Mouse (Mus musculus) MN1 (cell line): ENCODE data around the gene Cdc25b.
A peak's percentile ranks its signal among the peaks of the same experiment; 100 is the strongest.

Experiments used
- DNase-seq: peaks from one replicate; pipeline ENCODE4 v3.0.0-alpha.2; 2016; ENCODE audit warnings: low spot score

Cdc25b gene

DNA sequence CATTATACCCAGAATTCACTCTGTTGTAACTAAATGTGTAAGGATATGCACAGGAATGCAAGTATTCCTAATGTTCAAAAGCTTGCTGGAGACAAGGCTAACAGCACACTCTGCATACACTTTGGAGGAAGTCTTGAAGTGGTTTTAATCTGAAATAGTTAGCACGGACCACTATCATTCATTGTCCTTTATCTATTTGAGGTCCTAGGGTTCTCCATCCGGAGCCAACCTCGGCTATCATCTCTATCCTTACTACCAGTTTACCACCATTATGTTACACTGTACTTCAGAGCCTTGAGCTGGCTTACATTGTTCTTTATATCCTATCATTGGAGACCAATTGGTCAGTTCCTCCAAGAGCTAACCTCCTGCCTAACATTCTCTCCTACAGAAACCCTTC, 40.5 kb downstream of the Cdc25b start:
- DNase-seq: no peak

DNA sequence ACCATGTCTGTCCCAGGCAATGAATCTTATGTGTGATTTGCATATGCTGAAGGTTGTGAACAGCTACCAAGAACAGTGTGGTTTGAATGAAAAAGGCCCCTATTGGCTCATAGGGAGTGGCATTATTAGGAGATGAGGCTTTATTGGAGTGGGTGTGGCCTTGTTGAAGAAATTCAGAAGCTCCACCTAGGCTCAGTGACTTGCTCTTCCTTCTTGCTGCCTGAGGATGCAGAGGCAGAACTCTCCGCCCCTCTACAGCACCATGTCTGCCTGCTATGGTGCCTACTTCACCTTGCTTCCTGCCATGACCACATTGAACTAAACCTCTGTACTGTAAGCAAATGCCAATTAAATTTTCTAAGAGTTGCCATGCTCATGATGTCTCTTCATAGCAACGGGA, 45.8 kb downstream of the Cdc25b start:
- DNase-seq: peak; percentile 45

DNA sequence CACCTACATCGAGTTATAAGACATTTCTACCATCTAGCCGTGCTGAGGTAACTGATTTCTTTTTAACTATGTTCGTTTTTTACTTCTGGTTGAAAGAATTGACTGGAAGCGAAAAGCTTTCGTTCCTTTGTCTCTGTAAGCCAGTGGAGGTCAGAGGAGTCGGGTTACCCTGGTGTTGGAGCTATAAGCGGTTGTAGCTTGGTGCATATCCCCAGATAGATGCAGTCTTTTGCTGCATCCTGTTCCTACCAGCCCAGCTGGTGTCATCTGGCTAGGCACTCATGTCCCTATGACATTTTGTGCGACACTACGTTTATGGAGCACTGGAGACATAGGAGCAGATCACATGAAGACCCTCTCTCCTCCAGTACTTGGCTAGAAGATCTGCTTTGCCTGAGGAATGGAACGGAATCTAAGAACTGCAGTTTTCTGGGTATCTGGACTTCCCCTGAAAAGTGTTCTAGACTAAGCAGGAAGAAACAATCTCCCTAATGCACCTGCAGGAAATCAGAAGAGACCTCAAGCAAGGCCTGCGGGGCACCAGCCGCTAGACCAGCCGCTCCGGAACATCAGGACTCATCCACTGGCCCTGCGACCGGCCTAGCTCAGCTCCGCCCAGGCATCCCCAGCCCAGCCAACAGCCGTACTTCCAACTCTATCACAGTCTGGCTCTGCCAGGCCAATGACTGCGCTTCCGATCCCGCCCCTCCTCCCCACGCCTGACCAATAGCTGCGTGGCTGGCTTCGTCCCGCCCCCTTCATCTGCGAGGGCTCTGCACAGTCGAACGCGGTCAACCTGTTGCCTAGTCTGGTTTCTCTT, 46.8 kb downstream of the Cdc25b start, which contains the start of gene Mavs:
Mavs (plus strand) TSS at position 757 of the 820 bp plus-strand sequence.
- peak; percentile 95 for DNase-seq

DNA sequence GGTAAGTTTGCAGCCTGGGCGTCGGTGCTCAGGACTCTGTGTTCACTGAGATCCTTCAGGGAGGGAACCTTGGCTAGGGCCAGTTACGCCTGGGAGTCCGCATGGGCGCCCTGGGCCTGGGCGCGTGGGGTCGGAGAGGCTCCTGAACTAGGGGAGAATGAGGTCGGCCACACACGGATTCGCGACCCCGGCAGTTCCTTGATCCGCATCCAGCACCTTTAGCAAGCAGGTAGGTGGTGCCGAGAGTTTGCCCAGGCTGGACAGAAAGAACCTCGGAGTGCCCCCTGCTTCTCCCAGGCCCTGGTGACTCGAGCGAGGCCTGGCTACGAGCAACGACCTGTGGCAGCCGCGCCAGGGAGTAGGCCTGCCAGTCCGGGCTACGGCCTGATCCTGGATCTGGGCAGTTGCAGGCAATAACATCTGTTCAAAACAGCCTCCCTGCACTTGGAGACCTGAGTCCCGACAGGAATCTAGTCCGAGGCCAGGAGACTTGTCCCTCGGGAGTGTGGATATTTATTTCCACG, 47.4 kb downstream of the Cdc25b start:
- peak; percentile 31 for DNase-seq

DNA sequence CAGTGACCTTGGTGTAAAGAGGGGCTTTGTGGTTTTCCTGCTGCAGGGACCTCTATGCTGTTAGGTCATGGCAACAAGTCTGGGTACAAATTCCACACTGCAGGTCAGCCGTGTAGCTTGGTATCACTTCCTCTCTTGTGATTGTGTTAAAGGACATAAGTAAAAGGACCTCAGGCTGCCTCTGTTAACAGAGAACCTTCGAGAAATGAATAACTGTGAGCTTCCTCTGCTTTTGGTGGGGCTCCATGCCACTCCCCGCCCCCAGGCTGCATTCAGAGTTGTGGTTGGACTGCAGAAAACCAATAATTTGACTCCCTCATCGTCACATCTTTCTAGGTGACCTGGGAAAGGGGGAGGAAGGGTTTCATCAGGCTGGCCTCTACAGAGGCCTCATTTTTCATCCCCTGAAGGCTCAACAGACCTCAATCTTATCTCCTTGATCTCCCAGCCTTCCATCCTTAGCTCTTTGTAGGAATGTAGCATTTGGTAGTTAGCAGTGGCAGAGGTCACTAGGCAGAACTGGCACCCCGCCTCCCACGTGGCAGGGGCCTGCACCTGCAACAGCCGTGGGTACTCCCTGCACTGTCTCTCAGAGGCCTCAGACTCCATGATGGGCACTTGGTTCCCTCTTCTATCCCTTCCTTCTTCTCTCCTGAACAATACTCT, 48.4 kb downstream of the Cdc25b start:
- DNase-seq: peak; percentile 30

DNA sequence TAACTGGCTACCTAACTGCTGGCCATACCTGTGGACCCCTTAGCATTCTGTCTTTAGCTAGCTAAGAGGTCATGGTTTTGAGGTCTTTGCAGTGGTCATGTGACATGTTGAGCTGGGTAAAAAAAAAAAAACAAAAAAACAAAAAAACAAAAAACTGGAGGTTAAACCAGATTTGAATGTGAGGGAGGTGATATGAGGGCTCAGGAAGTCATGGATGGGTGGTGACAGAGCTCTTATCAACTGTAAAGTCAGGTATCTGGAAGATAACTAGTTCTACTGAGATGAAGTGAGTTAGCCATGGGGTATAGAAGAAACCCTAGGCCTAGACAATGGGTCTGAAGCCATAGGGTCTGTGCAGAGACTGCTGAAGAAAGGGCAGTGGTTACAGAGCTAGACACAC, 55.4 kb downstream of the Cdc25b start:
- no peak for DNase-seq

DNA sequence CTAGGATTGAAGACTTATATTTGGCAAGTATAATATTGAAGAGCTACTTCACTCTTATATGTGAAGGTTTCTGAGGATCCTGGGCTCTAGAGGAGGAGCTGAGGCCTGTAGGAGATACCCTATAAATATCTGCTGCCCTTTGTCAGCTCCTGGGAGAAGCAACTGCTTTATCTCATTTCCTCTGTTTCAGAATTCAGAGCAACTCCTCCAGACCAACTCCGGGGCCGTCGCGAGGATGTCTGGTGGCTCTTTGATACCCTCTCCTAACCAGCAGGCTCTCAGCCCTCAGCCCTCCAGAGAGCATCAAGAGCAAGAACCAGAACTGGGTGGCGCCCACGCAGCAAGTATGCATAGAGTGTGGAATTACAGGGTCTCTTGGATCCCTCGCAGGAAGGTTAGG, 56.2 kb downstream of the Cdc25b start:
- no peak for DNase-seq
